Mouse (Mus musculus): ENCODE results near the gene Cenpx. TPM values are rescaled to one million over a fixed set of nuclear protein-coding genes. Genes with fewer than 3 reads are reported as not detected.
A peak's percentile ranks its signal among the peaks of the same experiment; 100 is the strongest.
"Not testable (repeated sequence)": the region's sequence is repeated elsewhere in the genome, so short reads cannot be mapped to it uniquely, and the experiment has no call there.

Gene Cenpx
- total RNA-seq (2021) = 10 to 100 TPM; 19.7 to 20.8 TPM
- long read RNA-seq, experiment 1, transcript Cenpx-202 (5 exons, 606 nt) = major isoform, 13 of 27 reads
- long read RNA-seq, experiment 1, partial matches to known transcripts = 1 of 27 reads
- long read RNA-seq, experiment 1, other reads (novel, unspliced or antisense) = 11 of 27 reads
- long read RNA-seq, experiment 2, transcript Cenpx-202 (5 exons, 606 nt) = major isoform, 5 of 22 reads
- long read RNA-seq, experiment 2, partial matches to known transcripts = 3 of 22 reads
- long read RNA-seq, experiment 2, other reads (novel, unspliced or antisense) = 13 of 22 reads

DNA sequence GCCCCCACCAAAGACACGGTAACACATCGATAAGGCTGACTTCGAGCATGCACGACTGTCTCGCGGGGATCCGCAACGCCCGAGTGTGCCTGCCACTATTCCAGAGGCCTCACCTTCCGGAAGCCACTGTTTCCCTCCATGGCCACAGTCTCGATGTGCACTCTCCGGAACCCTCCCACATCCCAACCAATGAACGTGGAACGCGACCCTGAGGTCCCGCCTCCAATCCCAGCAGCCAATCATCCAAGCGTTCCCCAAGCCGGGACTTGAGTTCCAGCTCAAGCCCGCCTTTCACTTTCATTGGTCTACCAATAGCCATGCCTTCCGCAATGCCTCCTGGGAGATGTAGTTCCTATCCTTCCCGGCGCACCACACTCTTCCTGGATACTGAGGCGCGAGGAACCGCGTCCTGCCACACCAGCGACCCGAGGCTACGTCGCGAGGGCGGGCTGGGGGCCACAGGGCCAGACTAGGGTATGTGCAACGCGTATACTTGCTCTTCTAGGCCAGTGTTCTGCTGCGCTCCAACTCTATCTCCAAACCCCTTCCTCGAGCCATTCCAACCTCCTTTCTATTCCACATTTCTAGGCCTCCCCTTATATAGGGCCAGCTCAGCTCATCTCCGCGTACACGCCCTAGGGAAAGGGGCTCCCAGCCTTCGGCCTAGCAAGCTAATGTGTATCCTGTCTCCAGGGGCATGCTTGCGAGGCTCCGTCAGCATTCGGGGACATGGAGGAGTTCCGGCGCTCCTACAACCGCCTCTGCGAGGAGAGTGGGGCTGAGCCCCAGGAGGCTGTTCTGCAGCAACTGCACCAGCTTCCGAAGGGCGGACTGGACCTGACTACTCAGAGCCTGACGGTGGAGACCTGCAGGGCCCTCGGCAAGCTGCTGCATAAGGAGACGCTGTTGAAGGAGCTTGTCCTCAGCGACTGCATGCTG, at the start of gene Cenpx, which contains the start of gene Lrrc45:
Cenpx (minus strand) TSS at position 159 of the 939 bp plus-strand sequence.
Lrrc45 (plus strand) TSS at position 346 of the 939 bp plus-strand sequence.
- peak; percentile 95 to 97 for DNase-seq (ENCODE audit: low spot score in 2 of 2)

DNA sequence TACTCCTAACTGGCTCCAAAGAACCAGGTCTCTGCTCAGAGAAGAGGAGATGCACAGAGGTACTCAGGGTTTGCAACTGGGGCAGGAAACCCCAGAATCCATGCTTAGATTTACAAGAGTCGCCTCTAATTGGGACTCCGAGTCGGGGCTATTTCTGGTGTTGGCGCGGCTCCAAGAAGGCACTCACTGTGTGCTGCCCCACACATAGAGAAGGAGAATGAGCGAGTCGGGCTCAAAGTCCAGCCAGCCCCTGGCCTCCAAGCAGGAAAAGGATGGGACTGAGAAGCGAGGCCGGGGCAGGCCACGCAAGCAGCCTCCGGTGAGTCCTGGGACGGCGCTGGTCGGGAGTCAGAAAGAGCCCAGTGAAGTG, 49.1 kb upstream of the Cenpx start, which contains the start of gene Hmga1b:
Hmga1b (plus strand) TSS at position 123 of the 370 bp plus-strand sequence.
- not testable (repeated sequence) for DNase-seq (ENCODE audit: low spot score in 2 of 2)

DNA sequence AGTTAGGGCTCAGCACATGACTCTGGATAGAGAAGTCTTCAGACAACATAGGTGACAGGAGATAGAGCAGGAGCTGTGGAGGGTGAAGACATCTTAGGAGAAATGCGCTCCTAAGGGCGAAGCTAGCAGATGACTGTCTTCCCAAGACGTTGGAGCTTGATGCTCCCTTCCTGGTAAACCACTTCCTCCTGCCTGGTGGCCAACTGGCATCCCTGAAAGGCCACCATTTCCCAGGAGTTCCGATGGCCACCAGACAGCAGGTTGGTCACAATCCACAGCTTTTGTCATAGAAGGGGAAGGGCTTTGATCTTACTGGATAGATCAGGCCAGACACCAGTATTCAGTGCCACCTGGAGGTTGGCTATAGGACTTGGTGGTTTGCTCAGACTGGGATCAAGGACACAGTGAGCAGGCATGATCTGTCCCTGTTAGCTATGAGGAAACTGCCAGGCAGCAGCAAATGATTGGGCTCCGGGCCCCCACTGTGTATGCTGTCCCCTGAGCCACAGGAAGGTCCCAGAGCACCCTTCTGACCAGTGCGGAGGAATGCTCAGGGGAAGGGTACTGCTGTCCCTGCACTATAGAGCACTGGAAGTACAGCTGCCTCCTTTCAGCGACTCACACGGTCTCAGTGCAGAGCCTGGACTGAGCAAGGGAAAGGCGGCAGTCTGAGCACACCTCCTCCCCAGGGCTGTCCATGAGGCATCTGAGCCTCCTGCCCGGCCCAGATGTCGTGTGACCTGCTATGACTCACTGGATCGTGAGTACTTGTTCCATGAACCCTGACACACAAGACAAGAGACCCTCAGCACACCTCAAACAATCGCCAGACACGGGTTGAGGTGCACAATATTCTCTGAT, 48.5 kb upstream of the Cenpx start:
- no peak for DNase-seq (ENCODE audit: low spot score in 2 of 2)

DNA sequence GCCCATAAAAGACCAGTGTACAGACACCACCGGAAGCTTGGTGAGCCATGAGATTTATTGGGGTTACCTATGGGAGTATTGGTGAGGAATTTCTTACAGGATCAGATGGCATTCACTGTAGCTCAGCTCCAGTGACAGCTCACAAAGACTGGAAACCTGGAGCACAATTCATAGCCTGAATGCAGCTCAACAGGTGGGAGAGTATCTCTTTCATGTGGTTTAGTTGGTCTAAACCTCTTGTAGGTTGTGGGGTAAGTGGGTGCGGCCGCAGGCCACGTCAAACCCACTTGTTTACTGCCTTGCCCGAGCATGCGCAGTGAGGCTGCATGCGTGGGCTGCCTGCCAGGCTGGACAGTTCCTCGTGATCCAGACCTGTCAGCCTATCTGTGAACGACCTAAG, 46.7 kb upstream of the Cenpx start:
- no peak for DNase-seq (ENCODE audit: low spot score in 2 of 2)

DNA sequence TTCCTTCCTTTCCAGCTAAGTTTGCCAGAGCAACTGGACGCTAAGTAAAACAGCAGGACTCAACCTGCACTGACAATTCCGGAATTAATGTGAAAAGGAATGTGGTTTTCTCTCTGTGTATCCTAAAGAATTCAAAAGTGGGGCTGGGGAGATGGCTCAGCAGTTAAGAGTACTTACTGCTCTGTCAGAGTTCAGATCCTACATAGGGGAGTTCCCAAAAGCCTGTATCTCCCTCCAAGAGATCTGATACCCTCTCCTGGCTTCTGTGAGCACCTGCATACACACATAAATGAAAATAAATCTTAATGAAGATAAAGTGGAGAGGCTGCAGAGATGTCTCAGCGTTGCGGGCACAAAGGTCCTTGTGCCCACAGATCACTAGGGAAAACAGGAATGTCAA, 38.1 kb upstream of the Cenpx start:
- DNase-seq (ENCODE audit: low spot score in 2 of 2) = no peak

DNA sequence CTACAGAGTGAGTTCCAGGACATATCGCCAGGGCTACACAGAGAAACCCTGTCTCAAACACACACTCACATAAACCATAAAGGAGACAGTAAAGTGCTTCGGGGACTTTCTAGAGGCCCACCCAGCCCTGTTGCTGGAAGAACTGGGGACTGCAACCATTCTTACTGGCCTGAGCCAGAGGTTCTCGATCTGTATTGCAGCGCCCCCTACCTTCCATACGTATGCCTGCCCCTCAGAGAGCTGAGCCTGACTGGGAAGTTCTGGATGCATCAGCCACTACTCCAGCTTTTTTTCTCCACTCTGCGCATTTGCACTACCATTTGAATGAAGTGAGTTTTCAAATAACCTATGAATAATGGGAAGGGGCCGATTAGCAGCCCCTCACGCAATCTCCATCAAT, 35.9 kb upstream of the Cenpx start:
- DNase-seq (ENCODE audit: low spot score in 2 of 2) = no peak

DNA sequence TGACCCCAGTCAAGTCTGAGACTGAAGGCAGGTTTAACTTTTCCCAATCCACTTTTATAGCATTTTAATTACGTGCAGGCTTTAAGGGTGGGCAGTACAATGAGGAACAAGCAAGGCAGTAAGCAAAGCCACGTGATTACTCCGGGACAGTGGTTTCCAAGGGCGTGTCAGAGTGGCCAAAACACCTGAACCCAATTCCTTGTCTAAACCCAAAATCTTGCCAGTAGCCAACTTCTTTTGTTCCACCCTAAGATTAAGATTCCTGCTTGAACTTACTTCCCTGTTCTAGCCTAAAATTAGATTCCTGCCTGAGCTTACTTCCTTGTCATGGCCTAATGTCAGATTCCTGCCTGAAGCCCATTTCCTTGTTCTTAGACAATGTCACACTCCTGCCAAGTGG, 34.4 kb upstream of the Cenpx start:
- DNase-seq (ENCODE audit: low spot score in 2 of 2) = no peak

DNA sequence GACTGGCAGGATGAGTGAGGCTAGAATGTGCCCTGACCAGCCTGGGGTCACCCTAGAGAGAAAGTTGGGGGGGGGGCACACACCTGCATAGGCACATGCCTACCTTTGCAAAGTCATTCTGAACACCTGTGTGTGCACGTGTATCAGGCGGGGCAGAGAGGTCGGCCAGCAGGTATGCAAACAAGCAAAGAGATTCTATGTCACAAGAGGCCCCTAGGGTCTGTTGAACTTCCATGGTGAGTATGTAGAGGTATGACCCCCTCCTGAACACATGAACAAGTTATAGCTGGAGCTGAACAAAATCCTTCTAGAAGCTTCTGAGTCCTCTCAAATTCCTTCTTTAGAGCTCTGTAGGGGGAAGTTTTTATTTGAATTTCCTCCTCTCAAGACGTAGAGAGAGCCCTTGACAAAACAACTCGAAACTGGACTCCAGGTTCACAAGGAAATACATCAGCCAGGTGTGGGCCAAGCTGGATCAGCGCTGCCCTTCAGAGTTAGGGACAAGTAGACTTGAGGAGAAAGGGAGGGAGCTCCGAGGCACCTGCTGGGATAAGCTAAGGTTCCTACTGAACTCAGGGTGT, 30.7 kb upstream of the Cenpx start:
- DNase-seq (ENCODE audit: low spot score in 2 of 2) = no peak

DNA sequence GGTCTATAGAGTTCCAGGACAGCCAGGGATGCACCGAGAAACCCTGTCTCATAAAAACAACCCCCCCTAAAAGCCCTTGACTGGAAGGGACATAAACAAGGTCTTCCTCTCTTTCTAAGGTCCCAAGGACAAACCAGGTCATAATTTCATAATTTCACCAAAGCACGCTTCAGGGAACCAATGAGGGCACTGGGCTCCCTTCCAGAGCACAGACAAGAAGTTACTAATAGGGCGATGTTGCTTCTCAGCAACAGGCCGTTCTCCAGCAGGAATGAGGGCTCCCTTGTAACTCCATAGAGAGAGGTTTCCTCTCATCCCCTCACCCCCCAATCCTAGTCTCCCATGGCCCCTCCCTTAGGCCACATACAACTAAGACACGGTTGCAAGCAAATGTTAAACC, 27.4 kb upstream of the Cenpx start:
- DNase-seq (ENCODE audit: low spot score in 2 of 2) = no peak

DNA sequence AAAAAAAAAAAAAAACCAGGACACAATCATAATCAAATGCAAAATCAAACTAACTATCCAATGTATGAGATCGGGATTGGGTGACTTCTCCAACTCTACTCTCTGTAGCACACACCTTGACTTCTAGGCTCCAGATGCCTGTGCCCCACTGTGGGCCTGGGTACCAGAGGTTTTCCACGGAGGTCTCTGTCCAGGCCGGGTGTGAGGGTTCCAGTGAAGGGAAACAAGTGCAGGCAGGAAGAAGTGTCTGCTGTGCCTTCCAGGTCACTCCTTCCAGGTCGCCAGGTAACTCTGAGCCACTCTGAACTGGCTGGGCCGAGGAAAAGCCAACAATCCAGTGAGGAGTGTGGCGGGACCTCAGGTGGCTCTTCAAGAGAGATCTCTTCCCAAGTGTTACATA, 22.9 kb upstream of the Cenpx start:
- DNase-seq (ENCODE audit: low spot score in 2 of 2) = no peak

DNA sequence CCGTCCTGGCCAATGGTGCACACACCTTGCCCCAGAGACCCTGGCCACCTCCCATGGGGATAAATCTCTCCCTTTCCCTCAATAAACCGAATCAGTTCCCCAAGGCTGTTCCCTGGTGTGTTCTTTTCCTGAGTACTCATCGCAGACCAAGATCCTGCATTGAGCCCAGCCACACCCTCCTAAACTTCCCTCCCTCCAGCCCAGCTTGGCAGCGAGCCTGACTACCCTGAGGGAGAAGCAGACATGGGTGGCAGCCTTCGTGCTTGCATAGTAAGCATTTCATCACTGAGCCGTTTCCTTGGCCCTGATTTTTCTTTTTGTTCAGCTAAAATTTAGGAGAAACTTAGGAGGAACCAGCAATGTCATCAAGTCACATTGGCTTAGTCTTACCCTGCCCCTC, 20.0 kb upstream of the Cenpx start:
- no peak for DNase-seq (ENCODE audit: low spot score in 2 of 2)

DNA sequence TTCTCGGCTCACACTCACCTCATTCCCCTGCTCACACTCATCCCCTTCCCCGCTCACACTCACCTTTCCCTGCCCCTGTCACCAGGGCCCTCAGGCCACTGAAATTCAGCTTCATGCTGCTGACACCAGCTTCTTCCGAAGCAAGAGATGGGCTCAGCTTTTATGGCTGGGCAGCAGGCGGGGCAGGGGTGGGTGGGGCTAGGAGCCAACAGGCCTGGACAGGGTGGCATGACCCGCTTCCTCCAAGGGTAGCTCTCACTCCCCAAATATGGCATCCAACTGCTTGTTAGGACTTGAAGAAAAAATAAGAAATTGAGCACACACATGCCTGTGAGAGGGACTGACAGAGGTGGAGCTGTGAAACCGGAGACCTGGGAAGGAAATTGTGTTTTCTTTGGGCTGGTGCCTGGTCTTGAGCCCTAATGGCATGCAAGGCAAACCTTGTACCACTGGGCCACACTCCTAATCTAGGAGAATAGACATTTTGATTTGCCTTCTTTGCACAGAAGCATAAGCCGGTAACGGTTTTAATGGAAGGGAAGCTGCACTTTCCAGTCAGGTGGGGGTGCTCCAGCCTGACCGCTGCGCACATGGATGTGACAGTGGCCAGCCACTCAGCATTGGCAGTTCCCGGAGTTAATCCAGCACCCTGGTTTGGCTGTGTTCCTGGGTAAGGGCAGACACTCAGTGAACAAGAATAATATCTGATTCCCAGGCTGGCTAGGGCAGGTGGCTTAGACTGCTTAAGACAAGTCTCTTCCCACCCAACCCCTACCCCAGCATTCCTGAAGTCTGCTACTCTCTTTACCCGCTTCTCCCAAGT, 18.5 kb upstream of the Cenpx start, which contains the start of gene Cbr2:
Cbr2 (minus strand) TSS at position 257 of the 823 bp plus-strand sequence.
- DNase-seq (ENCODE audit: low spot score in 2 of 2) = no peak

DNA sequence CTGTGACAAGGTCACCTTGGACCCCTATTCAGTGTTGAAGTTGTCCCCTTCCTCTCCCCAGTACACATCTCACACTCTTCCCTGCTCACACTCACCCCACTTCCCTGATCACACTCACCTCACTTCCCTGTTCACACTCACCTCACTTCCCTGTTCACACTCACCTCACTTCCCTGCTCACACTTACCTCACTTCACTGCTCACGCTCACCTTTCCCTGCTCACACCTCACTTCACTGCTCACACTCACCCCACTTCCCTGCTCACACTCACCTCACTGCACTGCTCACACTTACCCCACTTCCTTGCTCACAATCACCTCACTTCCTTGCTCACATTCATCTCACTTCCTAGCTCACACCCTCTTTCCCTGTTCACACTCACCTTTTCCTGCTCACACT, 17.9 kb upstream of the Cenpx start:
- no peak for DNase-seq (ENCODE audit: low spot score in 2 of 2)

DNA sequence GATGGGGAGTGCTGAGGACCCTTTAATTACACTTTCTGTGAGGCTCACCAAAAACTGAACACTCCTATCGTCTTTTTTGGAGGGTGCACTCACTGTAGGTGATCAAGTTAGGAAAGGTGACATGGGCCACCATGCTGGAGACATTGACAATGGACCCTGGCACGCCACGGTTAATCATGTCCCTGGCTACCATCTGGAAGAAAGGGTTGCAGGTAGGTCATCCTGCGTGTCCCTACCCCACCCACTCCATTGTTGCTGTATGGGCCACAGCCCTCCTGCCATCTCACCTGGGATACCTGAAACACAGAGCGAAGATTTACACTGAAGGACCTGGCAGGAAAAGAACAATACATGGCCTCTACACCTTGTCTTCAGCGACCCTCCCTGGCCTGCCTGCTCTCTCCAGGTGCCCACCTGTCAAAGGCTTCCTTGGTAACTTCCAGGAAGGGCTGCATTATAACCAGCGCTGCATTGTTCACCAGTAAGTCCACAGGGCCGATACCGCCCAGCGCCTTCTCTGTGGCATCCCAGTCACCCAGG, 16.9 kb upstream of the Cenpx start:
- DNase-seq (ENCODE audit: low spot score in 2 of 2) = no peak

DNA sequence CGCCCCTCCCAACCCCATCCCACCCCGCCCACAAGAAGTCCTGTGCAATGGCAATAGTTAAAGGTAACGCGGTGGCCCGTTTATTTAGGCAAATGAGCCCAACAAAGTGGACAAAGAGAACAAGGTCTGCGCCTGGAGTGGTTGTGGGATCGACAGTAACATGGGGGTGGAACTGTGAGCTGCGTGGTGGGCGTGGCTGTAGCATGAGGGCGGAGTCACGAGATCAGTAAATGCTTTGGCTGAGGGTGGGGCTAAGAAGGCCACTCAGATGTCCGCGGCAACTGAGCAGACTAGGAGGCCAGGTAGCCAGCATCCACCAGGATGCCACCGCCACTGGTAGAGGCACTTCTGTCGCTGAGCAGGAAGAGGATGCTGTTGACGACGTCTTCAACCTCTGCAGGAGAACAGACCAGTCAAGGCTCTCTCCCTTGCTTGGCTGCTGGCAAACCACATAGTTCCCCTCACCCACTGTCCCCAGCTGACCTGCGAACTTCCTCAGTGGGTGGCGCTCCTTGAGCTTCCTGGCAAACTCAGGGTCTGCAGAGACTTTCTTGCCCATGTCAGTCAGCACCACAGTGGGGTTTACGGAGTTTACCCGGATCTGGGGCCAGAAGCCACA, 16.0 kb upstream of the Cenpx start:
- not testable (repeated sequence) for DNase-seq (ENCODE audit: low spot score in 2 of 2)

DNA sequence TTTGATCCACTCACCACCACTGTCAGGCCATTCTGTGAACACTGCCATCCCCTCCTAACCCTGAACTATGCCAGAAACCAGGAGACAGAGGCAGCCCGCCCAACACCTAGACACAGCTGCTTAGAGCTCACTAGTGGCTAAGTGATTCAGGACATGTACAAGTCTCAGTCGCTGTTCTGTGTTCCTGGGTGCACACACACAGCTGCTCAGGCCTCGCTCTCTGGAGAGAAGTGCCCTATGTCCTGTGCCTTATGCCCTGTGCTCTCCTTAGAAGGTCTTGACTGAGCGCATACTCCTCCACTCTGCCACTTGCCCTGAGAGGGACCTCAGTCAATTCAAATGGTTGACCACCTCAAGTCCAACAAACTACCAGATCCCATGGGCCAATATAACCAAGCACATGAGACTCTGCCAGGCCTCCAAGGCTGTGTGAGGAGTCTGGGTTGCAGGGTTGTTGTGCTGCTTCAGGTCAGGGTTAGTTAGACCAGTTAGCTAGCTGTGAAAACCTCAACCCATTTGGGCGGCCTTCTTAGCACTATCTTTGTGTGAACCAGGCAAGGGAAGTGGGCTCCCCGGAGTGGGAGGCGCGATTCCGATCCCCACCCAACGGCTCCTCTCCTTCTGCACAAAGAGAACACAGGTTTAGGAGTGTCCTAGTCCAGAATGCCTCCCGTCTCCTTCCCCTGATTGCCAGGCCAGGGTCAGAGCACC, 15.1 kb upstream of the Cenpx start:
- DNase-seq (ENCODE audit: low spot score in 2 of 2) = no peak

DNA sequence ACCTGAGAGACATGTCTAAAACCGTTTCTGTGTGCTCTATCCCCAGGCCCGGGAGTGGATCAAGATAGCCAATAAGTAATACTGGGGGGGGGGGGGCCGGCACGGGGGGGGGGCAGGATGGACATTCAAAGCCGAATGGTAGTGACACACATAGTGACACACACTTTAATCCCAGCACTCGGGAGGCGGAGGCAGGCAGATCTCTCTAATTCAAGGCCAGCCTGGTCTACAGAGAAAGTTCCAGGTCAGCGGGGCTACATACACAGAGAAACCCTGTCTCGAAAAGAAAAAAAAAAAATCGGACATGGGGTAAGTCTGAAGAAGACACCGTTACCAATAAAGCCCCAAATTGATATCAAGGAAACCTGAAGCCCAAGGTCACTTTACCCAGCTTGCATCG, 14.0 kb upstream of the Cenpx start:
- DNase-seq (ENCODE audit: low spot score in 2 of 2) = no peak

DNA sequence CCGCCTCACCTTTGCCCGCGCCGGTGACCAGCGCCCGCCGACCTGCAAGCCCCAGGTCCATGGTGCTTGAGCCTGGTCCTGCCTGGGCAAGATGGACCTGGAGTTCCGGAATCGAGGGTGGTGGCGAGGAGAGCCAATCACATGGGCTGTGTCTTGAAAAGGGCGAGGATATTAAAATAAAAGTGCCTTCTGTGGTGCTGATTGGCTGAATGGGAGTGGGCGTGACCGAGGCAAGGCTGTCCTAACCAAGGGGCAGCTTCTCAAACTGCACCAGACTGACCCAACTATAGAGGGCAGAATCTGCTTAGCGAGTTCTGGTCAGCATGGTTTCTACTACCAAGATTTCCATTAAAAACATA, 13.6 kb upstream of the Cenpx start, which contains the start of gene Dcxr:
Dcxr (minus strand) TSS at position 113 of the 359 bp plus-strand sequence.
- DNase-seq (ENCODE audit: low spot score in 2 of 2) = peak; percentile 41 to 51
